In the genomic region with DNA sequence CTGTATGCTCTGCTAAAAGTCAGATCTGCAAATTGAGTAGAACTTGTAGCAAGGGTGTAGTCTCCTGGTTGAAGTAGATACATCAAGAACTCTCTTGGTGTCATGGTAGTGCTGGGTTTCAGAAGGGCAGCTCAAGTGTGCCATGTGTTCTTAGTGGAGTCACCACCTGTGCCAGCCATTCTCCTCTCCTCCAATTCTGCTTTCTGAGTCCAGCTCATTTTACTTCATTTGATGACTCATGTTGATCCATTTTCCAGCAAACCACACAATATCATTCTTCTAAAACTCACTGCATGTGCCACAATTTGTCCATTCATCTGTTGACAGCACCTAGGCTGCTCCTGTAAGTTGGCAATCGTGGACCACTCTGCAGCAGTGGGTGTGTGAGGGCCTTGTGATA, we compare ENCODE assay signal across 25 mouse cellular contexts. TPM values are rescaled to one million over a fixed set of nuclear protein-coding genes. Genes with fewer than 3 reads are reported as not detected.
A peak's percentile ranks its signal among the peaks of the same experiment; 100 is the strongest.
DNase-seq lines count a peak whose midpoint lies in the region; ATAC-seq and TF ChIP-seq lines count a peak whose summit lies in the region.
"Had no signal": no experiment of that assay in that cellular context is flagged by ENCODE, and none has a peak within 500 bp of the region (broad histone marks: within the 10 kb centered on the region; RNA-seq: fewer than 3 reads in every experiment).

No protein-coding gene starts in this region.

- no peaks in the 10 kb centered on the region for H3K4me1 ChIP-seq in intestine, postnatal 0 days (replicated peaks; ENCODE audit: control insufficient read depth, insufficient read depth, low read length)
- no peaks in the 10 kb centered on the region; the same call in none of the 2 replicates for H3K4me1 ChIP-seq in lung, adult 2 months (ENCODE audit: control insufficient read depth, insufficient read depth, low read length)
- H3K4me1 ChIP-seq: embryonic facial prominence, embryonic 13.5 days; embryonic facial prominence, embryonic 15.5 days; forebrain, embryonic 10.5 days; forebrain, embryonic 12.5 days had no signal

- no peak overlapping the region for H3K27ac ChIP-seq in intestine, postnatal 0 days (ENCODE audit: low read depth, low read length)
- H3K27ac ChIP-seq: embryonic facial prominence, embryonic 13.5 days; embryonic facial prominence, embryonic 15.5 days; forebrain, embryonic 10.5 days; forebrain, embryonic 12.5 days had no signal

- no peak for ATAC-seq in intestine, postnatal 0 days
- ATAC-seq: CD4-positive, CD25-positive, alpha-beta regulatory T cell, adult 4 months; forebrain, embryonic 14.5 days; forebrain, embryonic 16.5 days had no signal

- no peak overlapping the region for H3K9ac ChIP-seq in intestine, postnatal 0 days (ENCODE audit: low read depth, low read length)
- H3K9ac ChIP-seq: embryonic facial prominence, embryonic 13.5 days; embryonic facial prominence, embryonic 15.5 days; forebrain, embryonic 12.5 days had no signal

- 88% methylated on average over 1 of the region's 1 CpGs for WGBS in intestine, postnatal 0 days
- WGBS in lung, adult 2 months: 94% methylated on average over 1 of the region's 1 CpGs

- DNase-seq in 3T3-L1 (ENCODE audit: low read depth, low spot score): peak; percentile 59
- peak; percentile 21 for DNase-seq in 416B (ENCODE audit: low read depth)
- DNase-seq in Muller cell, postnatal 12 days (ENCODE audit: inconsistent ontology term): peak; percentile 47
- DNase-seq in cerebellum, adult 8-10 months: no peak
- DNase-seq in lung, adult 2 months: no peak
- DNase-seq: adrenal gland, adult 8-10 months; adrenal gland, postnatal 14 days; adrenal gland, postnatal 36 days; cerebellum, adult 11-12 months; cerebellum, adult 2 months; cerebellum, adult 9-11 months; cerebellum, postnatal 14 days; cerebellum, postnatal 36 days; embryo, embryonic 11 days had no signal

- TF ChIP-seq POLR2A in lung, adult 2 months (IDR thresholded peaks at IDR 0.05; ENCODE audit: borderline replicate concordance, extremely low read depth, low read depth, low read length): no peak

- TF ChIP-seq CTCF in intestine, postnatal 0 days (IDR thresholded peaks at IDR 0.05; ENCODE audit: low read depth): no peak
- TF ChIP-seq CTCF in lung, adult 2 months (IDR thresholded peaks at IDR 0.05; ENCODE audit: insufficient read depth, low read length): no peak

- H3K27me3 ChIP-seq in intestine, postnatal 0 days (replicated peaks; ENCODE audit: control insufficient read depth, insufficient read depth, low read length): no peaks in the 10 kb centered on the region
- H3K27me3 ChIP-seq: CH12.LX; embryonic facial prominence, embryonic 13.5 days; embryonic facial prominence, embryonic 15.5 days; forebrain, embryonic 12.5 days had no signal

- no peaks in the 10 kb centered on the region for H3K9me3 ChIP-seq in intestine, postnatal 0 days (ENCODE audit: control insufficient read depth)
- H3K9me3 ChIP-seq: embryonic facial prominence, embryonic 13.5 days; embryonic facial prominence, embryonic 15.5 days; forebrain, embryonic 10.5 days; forebrain, embryonic 12.5 days; G1E had no signal

- no peak overlapping the region for H3K4me2 ChIP-seq in intestine, postnatal 0 days (replicated peaks; ENCODE audit: low read depth)
- H3K4me2 ChIP-seq: embryonic facial prominence, embryonic 13.5 days; embryonic facial prominence, embryonic 15.5 days; forebrain, embryonic 12.5 days had no signal

- peaks cover 15% of the 10 kb centered on the region; the same call in 1 of the 2 replicates for H3K36me3 ChIP-seq in intestine, postnatal 0 days (ENCODE audit: control insufficient read depth, insufficient read depth)
- H3K36me3 ChIP-seq: embryonic facial prominence, embryonic 15.5 days; forebrain, embryonic 12.5 days had no signal

- no peak overlapping the region for H3K4me3 ChIP-seq in intestine, postnatal 0 days (ENCODE audit: low read depth, low read length)
- H3K4me3 ChIP-seq in lung, adult 2 months (replicated peaks; ENCODE audit: extremely low read depth, low read depth, low read length): no peak overlapping the region
- H3K4me3 ChIP-seq: embryonic facial prominence, embryonic 13.5 days; embryonic facial prominence, embryonic 15.5 days; erythroblast, embryonic 14.5 days; forebrain, embryonic 10.5 days; forebrain, embryonic 12.5 days had no signal

RNA-seq across cellular contexts. Expression of gene Gm10638, which starts 53.4 kb away (rescaled TPM):
- 3.5 and 4.3 TPM in 2 replicates for polyA plus RNA-seq in intestine, postnatal 0 days (2015; fragmentation: Nextera tagmentation; extraction: Ambion mirVana)
- 3.9 and 5.4 TPM in 2 replicates for polyA plus RNA-seq in lung, adult 2 months (2012; rRNA removed)
- polyA plus RNA-seq: CD4-positive, CD25-positive, alpha-beta regulatory T cell, adult 4 months had no signal

RNA-seq across cellular contexts. Expression of gene Siah1a, which starts 53.6 kb away (rescaled TPM):
- polyA plus RNA-seq in intestine, postnatal 0 days (2015; fragmentation: Nextera tagmentation; extraction: Ambion mirVana): 26.3 and 26.5 TPM in 2 replicates
- 21.3 and 27.5 TPM in 2 replicates for polyA plus RNA-seq in lung, adult 2 months (2012; rRNA removed)

Comparison
In these comparisons a context has a peak if more than half of its experiments do, and no peak if none do; other contexts are left out.
1. DNase-seq: peak in 3T3-L1 (single experiment), 416B (single experiment) and Muller cell, postnatal 12 days (single experiment); none in cerebellum, adult 8-10 months (single experiment) and lung, adult 2 months (single experiment).